Mouse (Mus musculus) spleen, postnatal 14 days (tissue): ENCODE results near the gene Dnaaf5.

Experiments
- DNase-seq, 2 experiments: peaks; one replicate each; pipeline ENCODE4 v3.0.0; 2021 to 2022; ENCODE audit warnings: low spot score in 2 of 2

The Dnaaf5 gene

GRCm38 (mm10) chr5:139198779-139199178 is 48.8 kb downstream of the Dnaaf5 start:
- no peak for DNase-seq

- no peak for DNase-seq
These were observed 49.6 kb downstream of the Dnaaf5 start for GRCm38 (mm10) chr5:139199636-139199994.

- DNase-seq = peak; percentile 98 to 99
These were observed 50.2 kb downstream of the Dnaaf5 start, which contains the start of gene Sun1 for GRCm38 (mm10) chr5:139199995-139200769. Sun1 (plus strand) TSS chr5:139200637.

- peak in 1 of 2 experiments; percentile 13 for DNase-seq
These were observed 50.9 kb downstream of the Dnaaf5 start for GRCm38 (mm10) chr5:139200770-139201569.

GRCm38 (mm10) chr5:139202127-139202526 is 52.1 kb downstream of the Dnaaf5 start:
- no peak for DNase-seq

GRCm38 (mm10) chr5:139203312-139203711 is 53.3 kb downstream of the Dnaaf5 start:
- DNase-seq = no peak

- no peak for DNase-seq
These were observed 56.1 kb downstream of the Dnaaf5 start for GRCm38 (mm10) chr5:139206081-139206480.

GRCm38 (mm10) chr5:139206525-139206924 is 56.5 kb downstream of the Dnaaf5 start:
- peak in 1 of 2 experiments; percentile 16 for DNase-seq

GRCm38 (mm10) chr5:139208183-139208582 is 58.2 kb downstream of the Dnaaf5 start:
- DNase-seq = no peak

- DNase-seq = no peak
These were observed 59.1 kb downstream of the Dnaaf5 start for GRCm38 (mm10) chr5:139208871-139209684.

GRCm38 (mm10) chr5:139209685-139210026 is 59.6 kb downstream of the Dnaaf5 start:
- no peak for DNase-seq

GRCm38 (mm10) chr5:139211737-139212385 is 61.8 kb downstream of the Dnaaf5 start:
- DNase-seq = no peak

GRCm38 (mm10) chr5:139214298-139214697 is 64.3 kb downstream of the Dnaaf5 start:
- no peak for DNase-seq

GRCm38 (mm10) chr5:139215184-139215583 is 65.2 kb downstream of the Dnaaf5 start:
- no peak for DNase-seq

- DNase-seq = no peak
These were observed 66.1 kb downstream of the Dnaaf5 start for GRCm38 (mm10) chr5:139216121-139216520.

- DNase-seq = no peak
These were observed 66.8 kb downstream of the Dnaaf5 start for GRCm38 (mm10) chr5:139216774-139217173.

GRCm38 (mm10) chr5:139220006-139220515 is 70.0 kb downstream of the Dnaaf5 start:
- DNase-seq = no peak

GRCm38 (mm10) chr5:139220610-139221009 is 70.6 kb downstream of the Dnaaf5 start:
- DNase-seq = no peak

GRCm38 (mm10) chr5:139223331-139223730 is 73.3 kb downstream of the Dnaaf5 start:
- DNase-seq = no peak

- DNase-seq = no peak
These were observed 77.2 kb downstream of the Dnaaf5 start for GRCm38 (mm10) chr5:139227236-139227635.

GRCm38 (mm10) chr5:139227645-139228044 is 77.6 kb downstream of the Dnaaf5 start:
- no peak for DNase-seq
